Mouse (Mus musculus) forebrain, embryonic 14.5 days (tissue): ENCODE data around the gene Zfp36l1. TPM values are rescaled to one million over a fixed set of nuclear protein-coding genes. Genes with fewer than 3 reads are reported as not detected.

Experiments
- ATAC-seq: fragments of 200-750 bp; cut with Nextera tagmentation; 2 replicates; pipeline ENCODE4 v1.8.0; 2017; ENCODE audit warnings: mild to moderate bottlenecking, moderate library complexity
- DNase-seq: peaks from one replicate; pipeline ENCODE4 v3.0.0-alpha.2; 2015; ENCODE audit warnings: low spot score
- H3K27ac ChIP-seq: fragments of 300-500 bp; sonication (generic); 2 replicates; pipeline ENCODE4 v1.5.1; 2014; ENCODE audit warnings: low read depth, mild to moderate bottlenecking, control low read depth, low read length, moderate library complexity
- H3K27me3 ChIP-seq: fragments of 300-500 bp; sonication (generic); replicated peaks from 2 replicates; pipeline ENCODE4 v1.6.1; 2014; ENCODE audit warnings: low read length, control low read depth, mixed read lengths; ENCODE audit not compliant: control insufficient read depth, insufficient read depth
- H3K36me3 ChIP-seq: fragments of 300-500 bp; sonication (generic); 2 replicates; pipeline ENCODE4 v1.6.1; 2014; ENCODE audit warnings: low read length, control low read depth; ENCODE audit not compliant: control insufficient read depth, insufficient read depth
- H3K4me1 ChIP-seq: fragments of 300-500 bp; sonication (generic); 2 replicates; pipeline ENCODE4 v1.6.1; 2014; ENCODE audit warnings: antibody characterized with exemption, low read length, control low read depth; ENCODE audit not compliant: control insufficient read depth, insufficient read depth
- H3K4me2 ChIP-seq: fragments of 300-500 bp; sonication (generic); 2 replicates; pipeline ENCODE4 v1.6.1; 2014; ENCODE audit warnings: mild to moderate bottlenecking, control low read depth, low read length
- H3K4me3 ChIP-seq: fragments of 300-500 bp; sonication (generic); 2 replicates; pipeline ENCODE4 v1.5.1; 2014; ENCODE audit warnings: low read depth, low read length, control low read depth
- H3K9ac ChIP-seq: fragments of 300-500 bp; sonication (generic); 2 replicates; pipeline ENCODE4 v1.6.1; 2014; ENCODE audit warnings: mild to moderate bottlenecking, low read length, control low read depth, moderate library complexity
- H3K9me3 ChIP-seq: fragments of 300-500 bp; sonication (generic); replicated peaks from 2 replicates; pipeline ENCODE4 v1.6.1; 2016; ENCODE audit warnings: low read length, control low read depth, mixed read lengths; ENCODE audit not compliant: control insufficient read depth
- WGBS: fragments of 180-500 bp; shearing (Covaris S2); extraction: QIAGEN DNeasy Blood & Tissue Kit; methylation state at CpG from one replicate; pipeline ENCODE4 v1.1.7; 2014; 5-methylcytosine and 5-hydroxymethylcytosine counted together
- polyA plus RNA-seq: library from polyadenylated mRNA; unstranded; fragments of >200 nt; fragmentation: Nextera tagmentation; extraction: Ambion mirVana; gene quantifications from 2 replicates; pipeline ENCODE4 v1.2.1, GENCODE M21; 2014

Gene Zfp36l1
- polyA plus RNA-seq, 1 experiment from 2014 or later, result 45.5 TPM

GRCm38 (mm10) chr12:80146227-80147223, 33.7 kb upstream of the Zfp36l1 start:
- H3K9me3 ChIP-seq, result no peaks in the 10 kb centered on the region
- DNase-seq, result peak; percentile 81
- no peaks in the 10 kb centered on the region for H3K4me1 ChIP-seq
- no peak overlapping the region for H3K9ac ChIP-seq
- no peak overlapping the region for H3K4me3 ChIP-seq
- 45% methylated on average over 21 of the region's 21 CpGs for WGBS
- no peaks in the 10 kb centered on the region for H3K27me3 ChIP-seq
- no peaks in the 10 kb centered on the region for H3K36me3 ChIP-seq
- ATAC-seq, result peak; percentile 60
- no peak overlapping the region for H3K4me2 ChIP-seq
- no peak overlapping the region; the same call in 1 of the 2 replicates for H3K27ac ChIP-seq

DNA sequence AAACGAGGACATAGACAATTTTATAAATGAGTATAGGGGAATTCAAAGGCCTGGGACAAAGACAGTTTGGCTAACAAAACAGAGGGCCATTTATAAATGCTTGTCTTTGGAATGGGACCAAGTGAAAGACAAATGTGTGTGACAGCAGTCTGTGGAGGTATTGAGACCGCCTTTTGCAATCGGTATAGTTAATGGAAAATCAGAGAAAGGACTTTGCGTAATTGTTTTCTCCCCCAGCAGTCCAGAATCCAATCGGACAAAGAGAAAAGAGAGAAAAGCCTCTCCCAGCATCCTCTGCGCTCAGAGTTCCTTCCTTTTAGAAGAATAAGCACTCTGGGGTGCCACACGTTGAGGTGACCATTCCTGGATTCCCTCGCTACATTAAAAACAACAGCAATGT, 32.6 kb upstream of the Zfp36l1 start:
- WGBS, result 11% methylated on average over 8 of the region's 8 CpGs

GRCm38 (mm10) chr12:80144846-80145245, 32.0 kb upstream of the Zfp36l1 start:
- Histone ChIP-seq H3K36me3 (no peaks in the 10 kb centered on the region), H3K4me3 (no peak overlapping the region), H3K27me3 (no peaks in the 10 kb centered on the region), H3K4me2 (no peak overlapping the region), H3K27ac (no peak overlapping the region), H3K4me1 (no peaks in the 10 kb centered on the region), H3K9me3 (no peaks in the 10 kb centered on the region), H3K9ac (no peak overlapping the region)
- 64% methylated on average over 3 of the region's 3 CpGs for WGBS
- DNase-seq, result no peak
- no peak for ATAC-seq

More for the DNA sequence above, 32.6 kb upstream of the Zfp36l1 start:
- Histone ChIP-seq H3K27me3 (no peaks in the 10 kb centered on the region), H3K27ac (no peak overlapping the region), H3K36me3 (no peaks in the 10 kb centered on the region), H3K4me2 (no peak overlapping the region), H3K4me1 (no peaks in the 10 kb centered on the region), H3K9ac (no peak overlapping the region), H3K4me3 (no peak overlapping the region), H3K9me3 (no peaks in the 10 kb centered on the region)
- ATAC-seq (0 out of 2 replicates have a peak, but pooled peaks have one; percentile 2), DNase-seq (peak; percentile 64)

DNA sequence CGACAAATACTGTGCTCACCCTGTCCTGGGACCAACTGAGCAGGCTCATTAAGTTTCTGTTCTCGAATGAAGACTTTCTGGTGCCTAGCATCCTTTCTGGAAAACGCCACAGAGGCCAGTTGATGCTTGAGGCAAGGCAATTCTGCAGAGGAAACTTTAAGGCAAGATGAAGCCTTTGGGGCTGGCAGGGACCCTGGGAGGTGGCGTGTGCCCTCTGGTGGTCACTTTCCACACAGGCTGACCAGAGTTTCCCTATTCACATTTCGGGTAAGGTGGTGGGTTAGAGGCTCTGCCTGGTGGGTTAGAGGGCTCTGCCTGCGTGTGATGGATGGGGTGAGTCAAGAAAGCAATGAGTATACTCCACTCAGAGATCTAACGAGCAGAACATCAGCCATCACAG, 28.7 kb upstream of the Zfp36l1 start:
- Histone ChIP-seq H3K27me3 (no peaks in the 10 kb centered on the region), H3K36me3 (no peaks in the 10 kb centered on the region), H3K9ac (no peak overlapping the region), H3K9me3 (no peaks in the 10 kb centered on the region), H3K27ac (no peak overlapping the region), H3K4me2 (no peak overlapping the region), H3K4me3 (no peak overlapping the region), H3K4me1 (no peaks in the 10 kb centered on the region)
- WGBS, result 18% methylated on average over 7 of the region's 7 CpGs
- DNase-seq (peak; percentile 79), ATAC-seq (peak; percentile 60; the same call in 1 of the 2 replicates)

DNA sequence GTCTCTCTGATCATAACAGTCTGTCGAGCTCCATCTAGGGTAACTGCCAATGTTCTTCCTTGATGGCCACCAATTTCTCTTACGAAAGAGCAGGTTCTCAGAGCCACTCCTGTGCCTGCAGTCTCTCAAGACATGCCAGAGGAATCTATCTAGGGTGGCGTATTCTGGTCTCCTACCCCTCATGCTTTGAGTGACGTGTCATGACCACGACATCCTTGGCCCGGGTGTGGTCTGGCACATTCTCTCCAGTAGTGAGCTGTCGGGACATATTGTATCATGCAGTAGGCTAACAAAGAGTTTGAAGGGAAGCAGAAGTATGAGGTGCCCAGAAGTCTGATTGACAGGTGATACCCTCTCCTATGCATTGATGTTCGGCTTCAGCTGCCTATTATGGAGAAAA, 28.2 kb upstream of the Zfp36l1 start:
- Histone ChIP-seq H3K27ac (no peak overlapping the region), H3K9me3 (no peaks in the 10 kb centered on the region), H3K36me3 (no peaks in the 10 kb centered on the region), H3K9ac (no peak overlapping the region), H3K27me3 (no peaks in the 10 kb centered on the region), H3K4me1 (no peaks in the 10 kb centered on the region), H3K4me2 (no peak overlapping the region), H3K4me3 (no peak overlapping the region)
- ATAC-seq, result no peak
- 85% methylated on average over 8 of the region's 8 CpGs for WGBS
- no peak for DNase-seq

- Histone ChIP-seq H3K4me3 (no peak overlapping the region), H3K9ac (no peak overlapping the region), H3K27me3 (no peaks in the 10 kb centered on the region), H3K4me1 (no peaks in the 10 kb centered on the region), H3K9me3 (no peaks in the 10 kb centered on the region), H3K36me3 (no peaks in the 10 kb centered on the region), H3K4me2 (no peak overlapping the region), H3K27ac (no peak overlapping the region)
- ATAC-seq (no peak), DNase-seq (no peak)
- 79% methylated on average over 1 of the region's 1 CpGs for WGBS
Measured at GRCm38 (mm10) chr12:80137744-80138143, 24.9 kb upstream of the Zfp36l1 start.

- no peak overlapping the region for H3K9ac ChIP-seq
- WGBS, result 83% methylated on average over 6 of the region's 6 CpGs
Measured at GRCm38 (mm10) chr12:80137246-80137645, 24.4 kb upstream of the Zfp36l1 start.

DNA sequence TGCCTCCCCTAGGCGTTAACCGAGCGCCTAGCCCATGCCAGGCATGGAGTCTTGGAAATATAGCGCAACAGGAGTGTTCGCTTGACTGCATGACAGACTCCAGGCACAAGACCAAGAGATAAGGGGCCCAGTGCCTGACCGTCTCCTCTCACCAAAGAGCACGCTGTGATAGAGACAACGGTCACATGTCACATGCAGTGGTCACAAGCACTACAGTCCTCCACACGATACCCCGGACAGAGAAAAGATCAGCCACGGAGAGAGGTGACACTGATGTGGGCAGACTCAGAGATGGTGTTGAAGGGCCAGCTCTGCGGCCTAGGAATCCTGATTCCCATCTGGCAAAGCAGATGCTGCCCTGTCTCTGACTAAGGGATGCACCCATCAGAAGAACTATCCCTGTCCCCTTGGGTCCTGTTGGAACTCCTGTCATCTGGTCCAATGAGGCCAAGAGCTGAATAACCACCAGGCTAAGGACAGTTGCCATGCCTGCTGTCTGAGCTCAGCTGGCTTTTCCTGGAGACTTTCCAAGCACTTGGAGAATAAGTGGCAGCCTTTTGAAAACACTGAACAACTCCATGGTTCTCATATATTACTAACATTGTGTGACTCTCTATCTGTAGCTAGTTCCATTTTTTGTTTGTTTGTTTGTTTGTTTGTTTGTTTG, 23.6 kb upstream of the Zfp36l1 start:
- ATAC-seq, result no peak
- no peaks in the 10 kb centered on the region for H3K27me3 ChIP-seq
- H3K4me2 ChIP-seq, result no peak overlapping the region
- H3K9ac ChIP-seq, result no peak overlapping the region
- H3K4me3 ChIP-seq, result no peak overlapping the region
- H3K36me3 ChIP-seq, result no peaks in the 10 kb centered on the region
- WGBS, result 94% methylated on average over 12 of the region's 12 CpGs
- no peak overlapping the region for H3K27ac ChIP-seq
- DNase-seq, result peak; percentile 61
- H3K4me1 ChIP-seq, result peaks cover 7% of the 10 kb centered on the region
- no peaks in the 10 kb centered on the region for H3K9me3 ChIP-seq

More at GRCm38 (mm10) chr12:80137246-80137645, 24.4 kb upstream of the Zfp36l1 start:
- Histone ChIP-seq H3K4me1 (no peaks in the 10 kb centered on the region), H3K36me3 (no peaks in the 10 kb centered on the region), H3K27ac (no peak overlapping the region), H3K9me3 (no peaks in the 10 kb centered on the region), H3K4me2 (no peak overlapping the region), H3K27me3 (no peaks in the 10 kb centered on the region), H3K4me3 (no peak overlapping the region)
- no peak for DNase-seq
- ATAC-seq, result no peak
